Mouse (Mus musculus): ENCODE data around the gene Cplx2. TPM values are rescaled to one million over a fixed set of nuclear protein-coding genes. Genes with fewer than 3 reads are reported as not detected.

Gene Cplx2
- total RNA-seq, 1 experiment, result 0.67 TPM

DNA sequence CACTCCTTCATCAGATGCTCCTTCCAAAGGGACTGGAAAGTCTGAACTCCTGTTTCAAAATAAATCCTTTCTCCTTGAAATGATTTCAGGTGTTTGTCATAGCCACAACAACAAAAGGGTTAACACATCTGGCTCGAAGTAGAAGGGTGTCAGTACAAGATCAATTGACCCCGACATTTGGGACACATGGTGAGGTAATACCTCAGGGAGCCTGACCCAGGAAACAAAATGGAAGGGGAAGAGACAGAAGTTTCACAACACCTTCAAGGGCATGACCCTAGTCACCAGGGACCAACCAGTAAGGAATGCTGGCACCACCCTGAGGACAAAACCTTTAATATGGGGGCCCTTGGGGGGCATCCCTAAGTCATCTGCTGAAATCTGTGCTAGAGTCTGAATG is 58.9 kb downstream of the Cplx2 start:
- H3K9me3 ChIP-seq (ENCODE audit: control insufficient read depth, insufficient read depth, low read depth, low read length), result no peaks in the 10 kb centered on the region
- no peaks in the 10 kb centered on the region for H3K36me3 ChIP-seq (ENCODE audit: control insufficient read depth, insufficient read depth, low read length, poor library complexity, severe bottlenecking)
- no peak overlapping the region for H3K27ac ChIP-seq (ENCODE audit: insufficient read depth, low read depth, low read length, poor library complexity, severe bottlenecking)
- DNase-seq (ENCODE audit: low read depth, low spot score), result no peak
- in situ Hi-C loops (cut with MboI; ENCODE audit: low sequenced_read_pairs in 2 of 2, unreplicated experiment in 2 of 2), result no loop called here
- H3K4me3 ChIP-seq (ENCODE audit: insufficient read depth in 1 of 2, low read depth in 1 of 2, low read length in 2 of 2, poor library complexity in 1 of 2, severe bottlenecking in 1 of 2), result no peak overlapping the region
- no peak for TF ChIP-seq ZNF384 (IDR thresholded peaks at IDR 0.05; ENCODE audit: low read depth, low read length)
- TF ChIP-seq HCFC1 (IDR thresholded peaks at IDR 0.05; ENCODE audit: borderline replicate concordance, insufficient read depth, low read length), result no peak
- no peak for TF ChIP-seq MAFK (IDR thresholded peaks at IDR 0.05; ENCODE audit: insufficient read depth, low read depth, low read length)
- no peak for TF ChIP-seq CHD2 (IDR thresholded peaks at IDR 0.05; ENCODE audit: low read depth, low read length)
- no peak for TF ChIP-seq ZC3H11A (IDR thresholded peaks at IDR 0.05; ENCODE audit: borderline replicate concordance, low read depth, low read length)
- no peak overlapping the region for H3K9ac ChIP-seq (ENCODE audit: insufficient read depth, low read depth, low read length, poor library complexity, severe bottlenecking)
- H3K4me1 ChIP-seq (ENCODE audit: control insufficient read depth in 2 of 2, insufficient read depth in 2 of 2, low read length in 2 of 2, poor library complexity in 1 of 2), result no peaks in the 10 kb centered on the region

DNA sequence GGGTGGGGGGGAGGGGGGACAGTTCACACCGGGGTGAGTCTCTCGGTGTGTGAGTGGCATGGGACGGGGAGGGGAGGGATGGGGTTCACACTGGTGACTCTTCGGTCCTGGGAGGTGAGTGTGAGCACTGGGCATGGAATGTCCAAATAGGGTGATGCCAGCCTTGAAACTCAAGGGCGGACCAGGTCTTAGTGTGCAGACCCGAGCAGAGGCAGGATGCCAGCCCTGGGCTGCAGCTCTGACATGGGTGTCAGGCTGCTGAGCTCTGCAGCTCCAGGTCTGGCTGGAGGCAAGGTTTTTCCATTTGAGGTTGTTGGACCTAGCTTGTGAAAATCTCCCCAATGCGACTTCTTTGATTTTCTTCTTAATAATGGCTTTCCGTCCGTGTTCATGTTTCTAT is 60.0 kb downstream of the Cplx2 start:
- Histone ChIP-seq H3K4me1 (ENCODE audit: control insufficient read depth in 2 of 2, insufficient read depth in 2 of 2, low read length in 2 of 2, poor library complexity in 1 of 2) (no peaks in the 10 kb centered on the region), H3K4me3 (ENCODE audit: insufficient read depth in 1 of 2, low read depth in 1 of 2, low read length in 2 of 2, poor library complexity in 1 of 2, severe bottlenecking in 1 of 2) (no peak overlapping the region), H3K36me3 (ENCODE audit: control insufficient read depth, insufficient read depth, low read length, poor library complexity, severe bottlenecking) (no peaks in the 10 kb centered on the region), H3K27ac (ENCODE audit: insufficient read depth, low read depth, low read length, poor library complexity, severe bottlenecking) (no peak overlapping the region), H3K9me3 (ENCODE audit: control insufficient read depth, insufficient read depth, low read depth, low read length) (no peaks in the 10 kb centered on the region), H3K9ac (ENCODE audit: insufficient read depth, low read depth, low read length, poor library complexity, severe bottlenecking) (no peak overlapping the region)
- DNase-seq (ENCODE audit: low read depth, low spot score), result no peak
- in situ Hi-C loops (cut with MboI; ENCODE audit: low sequenced_read_pairs in 2 of 2, unreplicated experiment in 2 of 2), result no loop called here
- no peak for TF ChIP-seq HCFC1 (IDR thresholded peaks at IDR 0.05; ENCODE audit: borderline replicate concordance, insufficient read depth, low read length)
- TF ChIP-seq ZNF384 (IDR thresholded peaks at IDR 0.05; ENCODE audit: low read depth, low read length), result no peak
- no peak for TF ChIP-seq ZC3H11A (IDR thresholded peaks at IDR 0.05; ENCODE audit: borderline replicate concordance, low read depth, low read length)
- TF ChIP-seq CHD2 (IDR thresholded peaks at IDR 0.05; ENCODE audit: low read depth, low read length), result no peak
- TF ChIP-seq MAFK (IDR thresholded peaks at IDR 0.05; ENCODE audit: insufficient read depth, low read depth, low read length), result no peak

Other genes with a start within 250 kb of the Cplx2 start
- gene Hrh2, start 179.2 kb upstream of the Cplx2 start, total RNA-seq (2012; rRNA removed), result 0.62 and 0.79 TPM in 2 replicates
- gene Thoc3, start 97.5 kb downstream of the Cplx2 start, total RNA-seq (2012; rRNA removed), result 54.6 and 81.8 TPM in 2 replicates
- gene Simc1, start 132.4 kb downstream of the Cplx2 start, total RNA-seq (2012; rRNA removed), result 6.9 and 10.8 TPM in 2 replicates
- 48.0 and 52.8 TPM in 2 replicates for gene 4833439L19Rik, start 194.1 kb downstream of the Cplx2 start, total RNA-seq (2012; rRNA removed)
- gene Arl10, start 203.7 kb downstream of the Cplx2 start, total RNA-seq (2012; rRNA removed), result 38.3 and 51.0 TPM in 2 replicates
- 53.2 and 65.5 TPM in 2 replicates for gene Nop16, start 218.7 kb downstream of the Cplx2 start, total RNA-seq (2012; rRNA removed)
- gene Higd2a, start 218.9 kb downstream of the Cplx2 start, total RNA-seq (2012; rRNA removed), result 108 and 156 TPM in 2 replicates
- gene Cltb, start 240.0 kb downstream of the Cplx2 start, total RNA-seq (2012; rRNA removed), result 49.5 and 75.1 TPM in 2 replicates

Data from ES-E14 (cell line).